Mouse (Mus musculus): Measurements from ENCODE around the gene Gripap1. TPM values are rescaled to one million over a fixed set of nuclear protein-coding genes. Genes with fewer than 3 reads are reported as not detected.

Gripap1 gene
- polyA plus RNA-seq, 1 experiment from 2014 or later: 51.7 TPM

DNA sequence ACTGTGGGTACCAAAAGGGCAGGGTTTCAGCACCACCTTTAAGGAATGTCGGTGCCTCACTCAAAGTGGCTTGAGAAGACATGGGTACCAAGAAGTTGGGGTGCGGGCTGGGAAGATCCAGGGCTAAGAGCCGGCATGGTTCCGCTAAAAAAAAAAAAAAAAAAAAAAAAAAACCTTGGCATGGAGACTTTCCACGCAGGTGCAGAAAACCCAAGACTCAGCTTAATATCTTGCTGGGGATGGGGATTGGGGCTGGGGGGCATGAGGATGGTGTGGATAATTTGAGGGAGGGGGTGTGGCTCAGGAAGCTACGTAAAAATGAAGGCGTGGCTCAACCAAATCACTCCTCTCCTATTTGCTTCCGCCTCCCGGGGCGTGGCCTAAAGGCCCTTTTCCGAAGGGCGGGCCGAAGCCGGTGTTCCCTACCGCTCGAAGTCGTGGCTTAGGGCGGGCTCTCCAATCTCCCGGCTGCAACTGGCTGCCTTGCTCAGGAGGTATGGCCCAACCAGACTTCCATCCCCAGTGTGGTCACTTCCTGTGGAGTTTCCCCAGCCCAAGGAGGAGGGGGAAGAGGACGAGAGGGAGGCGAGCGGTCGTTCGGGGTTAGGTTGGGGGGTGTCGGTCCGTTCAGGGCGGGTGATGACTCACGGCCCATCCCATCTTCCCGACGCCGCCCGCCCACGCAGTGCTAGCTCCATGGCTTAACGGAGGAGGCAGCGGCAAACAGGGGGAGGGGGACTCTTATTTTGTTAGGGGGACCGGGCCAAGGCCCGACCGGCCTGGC is 27.2 kb upstream of the Gripap1 start, which contains the start of gene Tfe3:
TSS of gene Tfe3 (plus strand) at position 424 of the 784 bp plus-strand sequence.
- H3K4me3 ChIP-seq (ENCODE audit: low read depth, low read length): peak within 1 kb of the TSS; percentile 63
- H3K27me3 ChIP-seq (ENCODE audit: control insufficient read depth, insufficient read depth, low read length): no peaks in the 10 kb centered on the region
- peaks cover 10% of the 10 kb centered on the region for H3K4me1 ChIP-seq (ENCODE audit: control insufficient read depth, insufficient read depth, low read length)
- peak; percentile 96 for ATAC-seq (ENCODE audit: low FRiP score)
- H3K9ac ChIP-seq (ENCODE audit: low read length): peak within 1 kb of the TSS; percentile 63
- H3K27ac ChIP-seq (ENCODE audit: low read depth, low read length): no peak within 1 kb of the TSS
- peak within 1 kb of the TSS; percentile 62 for H3K4me2 ChIP-seq
- no peaks in the 10 kb centered on the region; the same call in 1 of the 2 replicates for H3K36me3 ChIP-seq (ENCODE audit: control insufficient read depth, insufficient read depth, low read length)
- H3K9me3 ChIP-seq (ENCODE audit: control insufficient read depth, low read length): no peaks in the 10 kb centered on the region
- peak; percentile 93 for DNase-seq (ENCODE audit: low spot score, missing footprints)
- WGBS: 19% methylated on average over 23 of the region's 38 CpGs

DNA sequence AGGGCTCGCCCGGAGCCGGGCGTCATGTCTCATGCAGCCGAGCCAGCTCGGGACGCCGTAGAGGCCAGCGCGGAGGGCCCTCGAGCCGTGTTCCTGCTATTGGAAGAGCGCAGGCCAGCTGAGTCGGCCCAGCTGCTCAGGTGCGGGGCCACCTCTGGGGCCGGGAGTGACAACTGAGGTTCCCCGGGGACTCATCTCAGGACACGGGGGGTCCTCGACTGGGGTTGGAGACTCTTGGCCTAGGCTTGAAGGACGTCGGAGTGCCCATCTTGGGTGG is 26.7 kb upstream of the Gripap1 start:
- peak overlapping the region; percentile 63 for H3K4me3 ChIP-seq (ENCODE audit: low read depth, low read length)
- H3K4me2 ChIP-seq: peak overlapping the region; percentile 62
- ATAC-seq (ENCODE audit: low FRiP score): peak; percentile 49
- peak overlapping the region; percentile 63 for H3K9ac ChIP-seq (ENCODE audit: low read length)
- DNase-seq (ENCODE audit: low spot score, missing footprints): no peak
- 26% methylated on average over 16 of the region's 21 CpGs for WGBS
- no peaks in the 10 kb centered on the region; the same call in 1 of the 2 replicates for H3K36me3 ChIP-seq (ENCODE audit: control insufficient read depth, insufficient read depth, low read length)
- no peaks in the 10 kb centered on the region for H3K27me3 ChIP-seq (ENCODE audit: control insufficient read depth, insufficient read depth, low read length)
- peaks cover 10% of the 10 kb centered on the region for H3K4me1 ChIP-seq (ENCODE audit: control insufficient read depth, insufficient read depth, low read length)
- no peak overlapping the region for H3K27ac ChIP-seq (ENCODE audit: low read depth, low read length)
- H3K9me3 ChIP-seq (ENCODE audit: control insufficient read depth, low read length): no peaks in the 10 kb centered on the region

DNA sequence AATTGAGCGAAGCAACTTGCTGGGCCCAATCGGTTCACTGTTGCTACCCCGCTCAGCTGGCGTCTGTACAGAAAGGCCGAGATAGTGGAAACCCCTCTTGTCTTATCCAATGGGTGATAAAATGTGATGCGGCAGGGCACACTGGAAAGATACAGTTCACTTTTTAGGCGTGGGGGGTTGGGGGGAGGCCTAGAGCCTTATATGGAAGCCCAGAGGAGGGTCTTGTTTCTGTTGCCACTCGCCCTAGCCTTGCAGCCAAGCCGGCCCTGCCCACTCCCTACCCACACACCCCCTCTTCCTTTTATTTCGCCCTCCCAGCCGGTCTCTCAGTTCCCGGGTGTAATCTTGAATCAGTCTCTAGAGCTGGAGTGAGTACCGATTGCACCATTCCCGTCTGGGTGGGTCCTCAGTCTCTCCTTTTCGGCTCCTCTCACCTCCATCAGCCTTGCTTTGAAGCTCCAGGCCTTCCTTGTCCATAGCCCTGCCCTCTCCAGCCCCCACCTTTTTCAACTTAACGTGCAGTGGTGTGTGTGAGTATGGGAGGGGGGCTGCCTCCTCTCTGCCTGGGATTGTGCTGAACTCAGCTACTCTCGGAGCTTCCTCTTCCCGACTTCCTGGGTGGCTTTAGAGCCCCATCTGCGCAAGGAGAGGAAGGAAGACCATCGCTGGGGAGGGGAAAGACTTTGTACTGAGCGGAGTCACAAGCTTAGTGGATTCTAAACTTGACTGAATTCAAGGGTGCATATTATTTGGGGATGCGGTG is 25.8 kb upstream of the Gripap1 start:
- Histone ChIP-seq H3K4me2 (peak overlapping the region; percentile 62), H3K4me1 (ENCODE audit: control insufficient read depth, insufficient read depth, low read length) (peaks cover 10% of the 10 kb centered on the region), H3K27ac (ENCODE audit: low read depth, low read length) (no peak overlapping the region), H3K36me3 (ENCODE audit: control insufficient read depth, insufficient read depth, low read length) (no peaks in the 10 kb centered on the region; the same call in 1 of the 2 replicates), H3K9ac (ENCODE audit: low read length) (peak overlapping the region; percentile 63), H3K9me3 (ENCODE audit: control insufficient read depth, low read length) (no peaks in the 10 kb centered on the region), H3K4me3 (ENCODE audit: low read depth, low read length) (peak overlapping the region; percentile 63), H3K27me3 (ENCODE audit: control insufficient read depth, insufficient read depth, low read length) (no peaks in the 10 kb centered on the region)
- DNase-seq (ENCODE audit: low spot score, missing footprints): peak; percentile 88
- peak; percentile 15; the same call in 1 of the 2 replicates for ATAC-seq (ENCODE audit: low FRiP score)
- 12% methylated on average over 22 of the region's 22 CpGs for WGBS

DNA sequence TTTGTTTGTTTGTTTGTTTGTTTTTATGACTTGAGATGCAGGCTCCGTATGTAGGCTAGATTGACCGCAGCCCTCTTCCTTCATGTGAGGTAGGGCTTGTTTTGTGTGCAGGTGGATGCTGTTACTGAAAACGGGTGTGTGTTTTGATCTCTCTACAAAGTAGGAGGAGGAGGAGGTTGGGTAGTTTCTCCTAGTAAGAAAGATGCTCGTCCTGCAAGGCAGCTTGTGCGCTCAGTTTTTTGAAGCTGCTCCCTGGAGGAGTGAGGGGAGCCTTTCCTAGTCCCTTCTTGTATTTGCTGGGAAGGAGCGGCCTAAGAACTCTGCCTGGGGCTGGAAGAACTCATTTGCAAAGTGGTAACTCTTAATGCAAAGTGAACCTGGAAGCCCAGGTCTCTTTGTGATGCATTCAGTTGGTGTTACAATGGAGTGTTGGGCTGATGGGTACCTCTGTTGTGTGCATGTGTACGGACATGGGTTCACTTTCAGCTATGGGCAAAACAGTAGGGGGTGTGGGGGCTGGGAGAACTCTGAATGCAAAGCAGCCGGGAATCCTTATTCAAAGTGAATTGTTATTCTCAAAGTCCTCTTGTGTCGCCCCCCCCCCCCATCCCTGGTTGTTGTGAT is 24.8 kb upstream of the Gripap1 start:
- Histone ChIP-seq H3K27ac (ENCODE audit: low read depth, low read length) (no peak overlapping the region), H3K36me3 (ENCODE audit: control insufficient read depth, insufficient read depth, low read length) (no peaks in the 10 kb centered on the region; the same call in 1 of the 2 replicates), H3K27me3 (ENCODE audit: control insufficient read depth, insufficient read depth, low read length) (no peaks in the 10 kb centered on the region), H3K4me3 (ENCODE audit: low read depth, low read length) (peak overlapping the region; percentile 63), H3K9ac (ENCODE audit: low read length) (peak overlapping the region; percentile 45; the same call in 1 of the 2 replicates), H3K4me1 (ENCODE audit: control insufficient read depth, insufficient read depth, low read length) (peaks cover 10% of the 10 kb centered on the region), H3K9me3 (ENCODE audit: control insufficient read depth, low read length) (no peaks in the 10 kb centered on the region), H3K4me2 (peak overlapping the region; percentile 62)
- DNase-seq (ENCODE audit: low spot score, missing footprints) (peak; percentile 84), ATAC-seq (ENCODE audit: low FRiP score) (no peak)
- 10% methylated on average over 9 of the region's 9 CpGs for WGBS

DNA sequence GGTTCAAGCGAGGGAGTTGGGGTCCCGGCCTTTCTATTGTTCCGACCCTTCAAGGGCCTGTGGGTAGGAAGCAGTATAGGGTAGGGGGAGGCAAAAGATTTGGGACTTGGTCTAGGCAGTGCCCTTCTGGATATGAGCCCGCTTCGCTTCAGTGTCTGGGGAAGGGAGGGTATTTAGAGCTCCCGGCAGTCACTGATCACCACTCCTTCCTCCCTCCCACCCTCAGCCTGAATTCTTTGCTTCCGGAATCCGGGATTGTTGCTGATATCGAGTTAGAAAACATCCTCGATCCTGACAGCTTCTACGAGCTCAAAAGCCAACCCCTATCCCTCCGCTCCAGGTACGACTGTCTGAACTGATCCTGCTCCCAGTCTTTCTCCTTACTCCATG is 24.3 kb upstream of the Gripap1 start:
- Histone ChIP-seq H3K4me3 (ENCODE audit: low read depth, low read length) (peak overlapping the region; percentile 63), H3K27me3 (ENCODE audit: control insufficient read depth, insufficient read depth, low read length) (no peaks in the 10 kb centered on the region), H3K36me3 (ENCODE audit: control insufficient read depth, insufficient read depth, low read length) (no peaks in the 10 kb centered on the region; the same call in 1 of the 2 replicates), H3K9me3 (ENCODE audit: control insufficient read depth, low read length) (no peaks in the 10 kb centered on the region), H3K27ac (ENCODE audit: low read depth, low read length) (no peak overlapping the region), H3K9ac (ENCODE audit: low read length) (peak overlapping the region; percentile 45; the same call in 1 of the 2 replicates), H3K4me1 (ENCODE audit: control insufficient read depth, insufficient read depth, low read length) (peaks cover 10% of the 10 kb centered on the region), H3K4me2 (peak overlapping the region; percentile 62)
- no peak for DNase-seq (ENCODE audit: low spot score, missing footprints)
- ATAC-seq (ENCODE audit: low FRiP score): no peak
- WGBS: 23% methylated on average over 13 of the region's 13 CpGs

DNA sequence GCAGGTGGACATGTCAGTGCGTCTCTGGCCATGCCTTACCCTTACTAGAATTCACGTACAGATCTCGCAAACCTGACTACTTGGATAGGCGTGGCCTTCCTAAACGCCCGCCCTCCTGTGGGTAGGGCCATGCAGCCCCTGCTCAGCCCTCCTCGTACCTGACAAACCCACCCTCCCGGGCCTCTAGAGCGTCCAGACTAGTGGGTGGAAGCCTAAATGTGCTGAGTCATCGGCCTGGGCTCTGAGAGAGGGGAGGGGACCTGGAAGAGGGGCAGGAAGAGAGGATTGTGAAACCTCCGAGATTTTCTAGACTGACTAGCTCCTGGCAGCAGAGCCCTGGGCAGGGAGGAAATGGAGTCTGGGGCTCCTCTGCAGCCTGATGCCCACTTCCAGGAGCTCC is 23.8 kb upstream of the Gripap1 start:
- Histone ChIP-seq H3K27me3 (ENCODE audit: control insufficient read depth, insufficient read depth, low read length) (no peaks in the 10 kb centered on the region), H3K4me3 (ENCODE audit: low read depth, low read length) (peak overlapping the region; percentile 63), H3K4me2 (peak overlapping the region; percentile 62), H3K36me3 (ENCODE audit: control insufficient read depth, insufficient read depth, low read length) (no peaks in the 10 kb centered on the region; the same call in 1 of the 2 replicates), H3K9ac (ENCODE audit: low read length) (peak overlapping the region; percentile 20; the same call in 1 of the 2 replicates), H3K9me3 (ENCODE audit: control insufficient read depth, low read length) (no peaks in the 10 kb centered on the region), H3K4me1 (ENCODE audit: control insufficient read depth, insufficient read depth, low read length) (peaks cover 10% of the 10 kb centered on the region), H3K27ac (ENCODE audit: low read depth, low read length) (no peak overlapping the region)
- 22% methylated on average over 11 of the region's 11 CpGs for WGBS
- DNase-seq (ENCODE audit: low spot score, missing footprints) (no peak), ATAC-seq (ENCODE audit: low FRiP score) (no peak)

DNA sequence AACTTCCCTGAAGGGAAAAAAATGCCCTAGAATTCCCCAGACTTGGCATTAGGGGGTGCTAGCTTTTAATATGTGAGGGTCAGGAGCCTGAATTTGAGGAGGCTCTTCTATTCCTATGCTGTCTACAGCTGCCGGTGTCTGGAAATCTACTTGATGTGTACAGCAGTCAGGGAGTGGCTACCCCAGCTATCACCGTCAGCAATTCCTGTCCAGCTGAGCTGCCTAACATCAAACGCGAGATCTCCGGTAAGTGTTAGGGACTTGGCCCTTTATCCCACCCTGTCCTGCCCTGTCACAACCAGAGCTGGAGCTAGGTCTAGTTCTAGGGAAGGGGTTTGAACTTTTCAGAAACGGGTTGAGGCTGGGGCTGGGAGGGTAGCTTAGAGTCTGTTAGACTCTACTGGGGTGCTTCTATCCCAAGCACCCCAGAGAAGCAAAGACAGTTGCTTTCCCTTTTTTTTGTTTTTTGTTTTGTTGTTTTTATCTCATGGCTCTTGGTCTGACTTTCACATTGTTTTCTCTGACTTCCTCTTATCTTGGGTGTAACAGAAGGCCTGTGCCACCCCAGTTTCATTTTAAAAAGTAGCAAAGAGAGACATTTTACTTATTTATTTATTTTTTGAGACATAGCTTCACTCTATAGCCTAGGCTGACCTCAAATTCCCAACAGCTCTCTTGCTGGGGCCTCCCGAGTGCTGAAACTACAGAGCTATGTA is 20.1 kb upstream of the Gripap1 start:
- Histone ChIP-seq H3K27ac (ENCODE audit: low read depth, low read length) (no peak overlapping the region), H3K4me2 (no peak overlapping the region), H3K4me1 (ENCODE audit: control insufficient read depth, insufficient read depth, low read length) (peaks cover 8% of the 10 kb centered on the region), H3K27me3 (ENCODE audit: control insufficient read depth, insufficient read depth, low read length) (no peaks in the 10 kb centered on the region), H3K36me3 (ENCODE audit: control insufficient read depth, insufficient read depth, low read length) (no peaks in the 10 kb centered on the region; the same call in 1 of the 2 replicates), H3K4me3 (ENCODE audit: low read depth, low read length) (no peak overlapping the region), H3K9ac (ENCODE audit: low read length) (no peak overlapping the region), H3K9me3 (ENCODE audit: control insufficient read depth, low read length) (no peaks in the 10 kb centered on the region)
- ATAC-seq (ENCODE audit: low FRiP score) (no peak), DNase-seq (ENCODE audit: low spot score, missing footprints) (no peak)
- 93% methylated on average over 7 of the region's 7 CpGs for WGBS

DNA sequence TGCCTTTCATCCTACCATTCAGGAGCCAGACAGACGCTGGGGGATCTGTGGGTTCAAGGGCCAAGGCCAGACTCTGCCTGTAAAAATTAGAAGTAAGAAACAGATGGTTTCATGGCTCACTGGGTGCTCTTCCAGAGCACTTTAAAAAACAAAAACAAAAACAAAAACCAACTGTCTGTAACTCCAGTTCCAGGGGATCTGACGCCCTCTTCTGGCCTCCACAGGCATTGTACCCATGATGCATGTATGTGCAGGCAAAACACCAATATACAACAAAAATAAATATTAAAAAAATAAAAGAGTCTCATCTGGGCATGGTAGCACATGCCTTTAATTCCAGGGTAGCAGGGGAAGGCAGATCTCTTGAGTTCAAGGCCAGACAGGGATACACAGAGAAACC is 16.8 kb upstream of the Gripap1 start:
- WGBS: 48% methylated on average over 2 of the region's 2 CpGs

More for the DNA sequence above, 16.8 kb upstream of the Gripap1 start:
- Histone ChIP-seq H3K9me3 (ENCODE audit: control insufficient read depth, low read length) (no peaks in the 10 kb centered on the region), H3K4me2 (no peak overlapping the region), H3K9ac (ENCODE audit: low read length) (no peak overlapping the region), H3K27ac (ENCODE audit: low read depth, low read length) (no peak overlapping the region), H3K4me3 (ENCODE audit: low read depth, low read length) (no peak overlapping the region), H3K4me1 (ENCODE audit: control insufficient read depth, insufficient read depth, low read length) (no peaks in the 10 kb centered on the region), H3K27me3 (ENCODE audit: control insufficient read depth, insufficient read depth, low read length) (no peaks in the 10 kb centered on the region), H3K36me3 (ENCODE audit: control insufficient read depth, insufficient read depth, low read length) (no peaks in the 10 kb centered on the region; the same call in 1 of the 2 replicates)
- DNase-seq (ENCODE audit: low spot score, missing footprints): no peak
- ATAC-seq (ENCODE audit: low FRiP score): no peak
